Mouse (Mus musculus) v-Abl transformed pro-B cells (cell line): ENCODE measurements around the gene As3mt.

Experiments
- in situ Hi-C, 2 experiments: fragments of 400-800 bp; cut with MboI; formaldehyde crosslinking; loops; one replicate each; pipeline ENCODE4 v1.15.1; 2025; ENCODE audit not compliant: unreplicated experiment in 2 of 2

The As3mt gene

GRCm38 (mm10) chr19:46707296-46708151, at the start of gene As3mt:
Gene As3mt (plus strand): TSS chr19:46707458.
- in situ Hi-C loops = no loop called here

GRCm38 (mm10) chr19:46658348-46658747, 48.9 kb upstream of the As3mt start:
- in situ Hi-C loops = loop anchor here in 1 of 2 experiments (25.0 kb wide), 2 partner anchors 679 to 829 kb away; no protein-coding TSS in a partner anchor

- in situ Hi-C loops = loop anchor here in 1 of 2 experiments (25.0 kb wide), 2 partner anchors 678 to 828 kb away; no protein-coding TSS in a partner anchor
These were observed 48.4 kb upstream of the As3mt start for GRCm38 (mm10) chr19:46658851-46659250.

GRCm38 (mm10) chr19:46661511-46661910, 45.7 kb upstream of the As3mt start:
- in situ Hi-C loops = loop anchor here (10.0 to 25.0 kb wide), 4 partner anchors 333 to 826 kb away; partner anchors contain the start of gene Neurl1a (in 1 of the 2)

- in situ Hi-C loops = loop anchor here (10.0 to 25.0 kb wide), 4 partner anchors 333 to 825 kb away; partner anchors contain the start of gene Neurl1a (in 1 of the 2)
These were observed 45.0 kb upstream of the As3mt start for GRCm38 (mm10) chr19:46662214-46662613.

GRCm38 (mm10) chr19:46662784-46663183, 44.5 kb upstream of the As3mt start:
- in situ Hi-C loops = loop anchor here (10.0 to 25.0 kb wide), 4 partner anchors 332 to 825 kb away; partner anchors contain the start of gene Neurl1a (in 1 of the 2)

GRCm38 (mm10) chr19:46665474-46665873, 41.8 kb upstream of the As3mt start:
- in situ Hi-C loops = loop anchor here (5.0 to 25.0 kb wide), 5 partner anchors 72 to 822 kb away; partner anchors contain the start of gene Neurl1a (in 1 of the 2)

GRCm38 (mm10) chr19:46667300-46667699, 40.0 kb upstream of the As3mt start:
- in situ Hi-C loops = loop anchor here (5.0 to 25.0 kb wide), 5 partner anchors 70 to 820 kb away; partner anchors contain the start of gene Neurl1a (in 1 of the 2)

GRCm38 (mm10) chr19:46668263-46668662, 39.0 kb upstream of the As3mt start:
- in situ Hi-C loops = loop anchor here (5.0 to 25.0 kb wide), 5 partner anchors 69 to 819 kb away; partner anchors contain the start of gene Neurl1a (in 1 of the 2)

GRCm38 (mm10) chr19:46669802-46670201, 37.5 kb upstream of the As3mt start:
- in situ Hi-C loops = loop anchor here (5.0 to 25.0 kb wide), 6 partner anchors 67 to 817 kb away; partner anchors contain the start of gene Neurl1a (in 1 of the 2)

- in situ Hi-C loops = loop anchor here (5.0 to 25.0 kb wide), 4 partner anchors 197 to 817 kb away; no protein-coding TSS in a partner anchor
These were observed 36.6 kb upstream of the As3mt start for GRCm38 (mm10) chr19:46670691-46671090.

GRCm38 (mm10) chr19:46672766-46673418, 34.4 kb upstream of the As3mt start, which contains the start of gene Cyp17a1:
Gene Cyp17a1 (minus strand): TSS chr19:46673172.
- in situ Hi-C loops = loop anchor here (5.0 to 25.0 kb wide), 4 partner anchors 194 to 814 kb away; no protein-coding TSS in a partner anchor

GRCm38 (mm10) chr19:46675641-46676040, 31.6 kb upstream of the As3mt start:
- in situ Hi-C loops = loop anchor here in 1 of 2 experiments (5.0 to 10.0 kb wide), 2 partner anchors 67 to 319 kb away; no protein-coding TSS in a partner anchor

- in situ Hi-C loops = loop anchor here in 1 of 2 experiments (5.0 to 10.0 kb wide), 2 partner anchors 62 to 315 kb away; no protein-coding TSS in a partner anchor
These were observed 27.4 kb upstream of the As3mt start for GRCm38 (mm10) chr19:46679720-46680383.

GRCm38 (mm10) chr19:46689460-46690372, 17.5 kb upstream of the As3mt start, which contains the start of gene Borcs7:
Gene Borcs7 (plus strand): TSS chr19:46689906.
- in situ Hi-C loops = no loop called here

GRCm38 (mm10) chr19:46690387-46690786, 16.9 kb upstream of the As3mt start:
- in situ Hi-C loops = no loop called here

- in situ Hi-C loops = no loop called here
These were observed 16.2 kb upstream of the As3mt start for GRCm38 (mm10) chr19:46691078-46691477.

GRCm38 (mm10) chr19:46693146-46693545, 14.1 kb upstream of the As3mt start:
- in situ Hi-C loops = no loop called here

GRCm38 (mm10) chr19:46696482-46696881, 10.8 kb upstream of the As3mt start:
- in situ Hi-C loops = no loop called here
